Mouse (Mus musculus) limb, embryonic 14.5 days (tissue): Measurements from ENCODE around the gene Cxcr6. TPM values are rescaled to one million over a fixed set of nuclear protein-coding genes. Genes with fewer than 3 reads are reported as not detected.

ENCODE experiments used
- ATAC-seq: fragments of 200-750 bp; cut with Nextera tagmentation; 2 replicates; pipeline ENCODE4 v1.8.0; 2017; ENCODE audit warnings: low read depth, moderate number of reproducible peaks, moderate TSS enrichment; ENCODE audit not compliant: low FRiP score
- DNase-seq: peaks from one replicate; pipeline ENCODE4 v3.0.0-alpha.2; 2015; ENCODE audit warnings: low spot score
- H3K27ac ChIP-seq: fragments of 300-500 bp; sonication (generic); replicated peaks from 2 replicates; pipeline ENCODE4 v1.5.1; 2014; ENCODE audit warnings: low read depth, mild to moderate bottlenecking, low read length, moderate library complexity, mixed read lengths
- H3K27me3 ChIP-seq: fragments of 300-500 bp; sonication (generic); 2 replicates; pipeline ENCODE4 v1.6.1; 2014; ENCODE audit warnings: low read length, mixed read lengths; ENCODE audit not compliant: control insufficient read depth, insufficient read depth
- H3K36me3 ChIP-seq: fragments of 300-500 bp; sonication (generic); 2 replicates; pipeline ENCODE4 v1.6.1; 2014; ENCODE audit warnings: mild to moderate bottlenecking, low read length, moderate library complexity, mixed read lengths; ENCODE audit not compliant: control insufficient read depth, insufficient read depth
- H3K4me1 ChIP-seq: fragments of 300-500 bp; sonication (generic); 2 replicates; pipeline ENCODE4 v1.6.1; 2014; ENCODE audit warnings: antibody characterized with exemption, low read length, mixed read lengths; ENCODE audit not compliant: control insufficient read depth, insufficient read depth
- H3K4me2 ChIP-seq: fragments of 300-500 bp; sonication (generic); replicated peaks from 2 replicates; pipeline ENCODE4 v1.6.1; 2014; ENCODE audit warnings: low read depth, mild to moderate bottlenecking, low read length, moderate library complexity; ENCODE audit not compliant: severe bottlenecking
- H3K4me3 ChIP-seq: fragments of 300-500 bp; sonication (generic); replicated peaks from 2 replicates; pipeline ENCODE4 v1.5.1; 2014; ENCODE audit warnings: low read length
- H3K9ac ChIP-seq: fragments of 300-500 bp; sonication (generic); 2 replicates; pipeline ENCODE4 v1.6.1; 2014; ENCODE audit warnings: mild to moderate bottlenecking, low read depth, low read length, moderate library complexity; ENCODE audit not compliant: severe bottlenecking
- H3K9me3 ChIP-seq: fragments of 300-500 bp; sonication (generic); 2 replicates; pipeline ENCODE4 v1.6.1; 2016; ENCODE audit warnings: low read length; ENCODE audit not compliant: control insufficient read depth
- POLR2A ChIP-seq: fragments of 200-500 bp; IDR thresholded peaks from 2 replicates; pipeline ENCODE4 v1.8.0; 2012; ENCODE audit warnings: inconsistent platforms, mild to moderate bottlenecking, moderate library complexity, borderline replicate concordance; ENCODE audit not compliant: insufficient read depth, insufficient read length; ENCODE audit errors: extremely low read depth
- WGBS: fragments of 180-500 bp; shearing (Covaris S2); extraction: QIAGEN DNeasy Blood & Tissue Kit; methylation state at CpG from one replicate; pipeline ENCODE4 v1.1.7; 2014; 5-methylcytosine and 5-hydroxymethylcytosine counted together
- polyA plus RNA-seq, 2 experiments: library from polyadenylated mRNA; depleted of rRNA in 1 of 2; stranded (reverse) in 1 of 2; unstranded in 1 of 2; fragments of >200 nt; fragmentation: Nextera tagmentation in 1 of 2; extraction: Ambion mirVana in 1 of 2; gene quantifications; 2 replicates each; pipeline versions ENCODE4 v1.2.1 to v1.2.3; 2012 to 2014

Gene Cxcr6
- polyA plus RNA-seq, 2 experiments: 0.09 to 0.44 TPM

GRCm38 (mm10) chr9:123805241-123805640 is 1.0 kb upstream of the Cxcr6 start:
- Histone ChIP-seq H3K4me3 (no peak overlapping the region), H3K9ac (no peak overlapping the region), H3K4me2 (no peak overlapping the region), H3K27ac (no peak overlapping the region), H3K36me3 (peaks cover 16% of the 10 kb centered on the region; the same call in 1 of the 2 replicates), H3K27me3 (no peaks in the 10 kb centered on the region), H3K4me1 (no peaks in the 10 kb centered on the region), H3K9me3 (no peaks in the 10 kb centered on the region)
- WGBS: 84% methylated on average over 2 of the region's 2 CpGs
- TF ChIP-seq POLR2A: no peak
- DNase-seq: no peak
- ATAC-seq: no peak

- DNase-seq (no peak), ATAC-seq (no peak)
- Histone ChIP-seq H3K9ac (no peak overlapping the region), H3K4me1 (no peaks in the 10 kb centered on the region), H3K36me3 (peaks cover 22% of the 10 kb centered on the region), H3K4me2 (no peak overlapping the region), H3K9me3 (no peaks in the 10 kb centered on the region), H3K4me3 (no peak overlapping the region), H3K27me3 (no peaks in the 10 kb centered on the region), H3K27ac (no peak overlapping the region)
- TF ChIP-seq POLR2A: no peak
- 73% methylated on average over 7 of the region's 7 CpGs for WGBS
Measured at GRCm38 (mm10) chr9:123808583-123808982, 2.3 kb downstream of the Cxcr6 start.

GRCm38 (mm10) chr9:123811831-123812230 is 5.6 kb downstream of the Cxcr6 start:
- Histone ChIP-seq H3K36me3 (peaks cover 37% of the 10 kb centered on the region), H3K4me1 (no peaks in the 10 kb centered on the region), H3K27ac (no peak overlapping the region), H3K4me3 (no peak overlapping the region), H3K9ac (no peak overlapping the region), H3K4me2 (no peak overlapping the region), H3K27me3 (no peaks in the 10 kb centered on the region), H3K9me3 (no peaks in the 10 kb centered on the region)
- no peak for ATAC-seq
- no peak for DNase-seq
- WGBS: 86% methylated on average over 3 of the region's 3 CpGs
- TF ChIP-seq POLR2A: no peak

GRCm38 (mm10) chr9:123814326-123814725 is 8.1 kb downstream of the Cxcr6 start:
- TF ChIP-seq POLR2A: no peak

GRCm38 (mm10) chr9:123814821-123815220 is 8.5 kb downstream of the Cxcr6 start:
- no peak overlapping the region for H3K4me3 ChIP-seq
- H3K27ac ChIP-seq: no peak overlapping the region
- H3K27me3 ChIP-seq: no peaks in the 10 kb centered on the region
- H3K9ac ChIP-seq: no peak overlapping the region
- 74% methylated on average over 4 of the region's 4 CpGs for WGBS
- DNase-seq (no peak), ATAC-seq (no peak)
- no peak overlapping the region for H3K4me2 ChIP-seq
- no peaks in the 10 kb centered on the region for H3K4me1 ChIP-seq
- no peaks in the 10 kb centered on the region for H3K9me3 ChIP-seq
- peaks cover 55% of the 10 kb centered on the region for H3K36me3 ChIP-seq
- no peak for TF ChIP-seq POLR2A

More at GRCm38 (mm10) chr9:123814326-123814725, 8.1 kb downstream of the Cxcr6 start:
- peaks cover 55% of the 10 kb centered on the region for H3K36me3 ChIP-seq
- H3K4me3 ChIP-seq: no peak overlapping the region
- no peak for DNase-seq
- H3K9me3 ChIP-seq: no peaks in the 10 kb centered on the region
- no peaks in the 10 kb centered on the region for H3K27me3 ChIP-seq
- H3K4me2 ChIP-seq: no peak overlapping the region
- H3K4me1 ChIP-seq: no peaks in the 10 kb centered on the region
- H3K27ac ChIP-seq: no peak overlapping the region
- WGBS: 46% methylated on average over 2 of the region's 2 CpGs
- no peak overlapping the region for H3K9ac ChIP-seq
- no peak for ATAC-seq

- no peak for TF ChIP-seq POLR2A
- no peak for DNase-seq
- no peak for ATAC-seq
- H3K27ac ChIP-seq: no peak overlapping the region
- H3K9me3 ChIP-seq: no peaks in the 10 kb centered on the region
- H3K4me1 ChIP-seq: no peaks in the 10 kb centered on the region
- no peak overlapping the region for H3K4me3 ChIP-seq
- 84% methylated on average over 3 of the region's 3 CpGs for WGBS
- H3K4me2 ChIP-seq: no peak overlapping the region
- no peaks in the 10 kb centered on the region for H3K27me3 ChIP-seq
- H3K36me3 ChIP-seq: peaks cover 52% of the 10 kb centered on the region
- no peak overlapping the region for H3K9ac ChIP-seq
Measured at GRCm38 (mm10) chr9:123815444-123815843, 9.2 kb downstream of the Cxcr6 start.
